Mouse (Mus musculus) testis, adult 2 months (tissue): ENCODE results near the gene Hint1.
A peak's percentile ranks its signal among the peaks of the same experiment; 100 is the strongest.

Experiments used
- CTCF ChIP-seq: fragments of 200-500 bp; IDR thresholded peaks from 2 replicates; pipeline ENCODE4 v1.5.1; 2012; ENCODE audit warnings: low read depth, mild to moderate bottlenecking, inconsistent platforms, low read length, moderate library complexity; ENCODE audit not compliant: control insufficient read depth, insufficient read depth, insufficient replicate concordance
- POLR2A ChIP-seq: fragments of 200-500 bp; IDR thresholded peaks from 2 replicates; pipeline ENCODE4 v1.6.1; 2012; ENCODE audit warnings: low read depth, mild to moderate bottlenecking, inconsistent platforms, low read length, moderate library complexity; ENCODE audit not compliant: control insufficient read depth

GRCm38 (mm10) chr11:54902333-54903323, 36.4 kb downstream of the Hint1 start, which contains the start of gene Gpx3:
- no peak for TF ChIP-seq CTCF
- TF ChIP-seq POLR2A, result 0 out of 2 replicates have a peak, but pooled peaks have one; percentile 24
